Mouse (Mus musculus) cerebellum, adult 2 months (tissue): Measurements from ENCODE around the gene Vwa5b1.

Experiments used
- CTCF ChIP-seq: fragments of 200-500 bp; IDR thresholded peaks from 2 replicates; pipeline ENCODE4 v1.5.1; 2011; ENCODE audit warnings: low read depth, mild to moderate bottlenecking, control low read depth, low read length, moderate library complexity, borderline replicate concordance; ENCODE audit not compliant: insufficient read depth
- POLR2A ChIP-seq: fragments of 200-500 bp; IDR thresholded peaks from 2 replicates; pipeline ENCODE4 v1.6.1; 2011; ENCODE audit warnings: low read length, control low read depth, borderline replicate concordance; ENCODE audit not compliant: insufficient read depth

DNA sequence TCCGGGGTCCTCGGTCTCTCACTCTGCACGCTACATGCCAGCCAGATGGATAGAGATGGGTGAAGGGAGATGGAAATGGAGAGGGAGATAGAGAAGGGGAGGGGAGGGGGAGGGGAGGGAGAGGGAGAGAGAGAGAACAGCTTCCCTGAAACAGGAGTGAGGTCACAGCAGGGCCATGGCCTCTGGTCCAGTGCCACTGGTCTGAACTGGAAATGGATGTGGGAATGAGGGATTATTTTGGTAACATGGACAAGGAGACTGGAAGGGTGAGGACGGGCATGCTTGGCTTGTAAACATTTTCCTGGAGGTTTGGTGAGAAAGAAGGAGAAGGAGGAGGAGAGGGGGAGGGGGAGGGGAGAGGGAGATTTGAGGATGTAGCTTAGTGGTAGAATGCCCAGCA, 59.0 kb downstream of the Vwa5b1 start:
- TF ChIP-seq POLR2A (no peak), CTCF (no peak)
